Mouse (Mus musculus) large intestine, adult 2 months (tissue): Measurements from ENCODE around the gene Gm28048. TPM values are rescaled to one million over a fixed set of nuclear protein-coding genes. Genes with fewer than 3 reads are reported as not detected.

Experiments
- DNase-seq: peaks from one replicate; pipeline ENCODE4 v3.0.0-alpha.2; 2012; ENCODE audit warnings: low read depth, low spot score
- WGBS: fragments of 180-500 bp; shearing (Covaris S2); methylation state at CpG from one replicate; pipeline ENCODE4 v1.1.7; 2018; 5-methylcytosine and 5-hydroxymethylcytosine counted together
- polyA plus RNA-seq: library from polyadenylated mRNA; depleted of rRNA; stranded (reverse); fragments of >200 nt; gene quantifications from 2 replicates; pipeline ENCODE4 v1.2.3, GENCODE M21; 2012

Gm28048 gene
- polyA plus RNA-seq, 1 experiment: 2.3 TPM

GRCm38 (mm10) chr11:22957791-22958374 lies 24.0 kb downstream of the Gm28048 start:
- no peak for DNase-seq
- 94% methylated on average over 4 of the region's 4 CpGs for WGBS

- no peak for DNase-seq
- WGBS: 73% methylated on average over 4 of the region's 4 CpGs
Observed at GRCm38 (mm10) chr11:22956830-22957229, 25.1 kb downstream of the Gm28048 start.

- no peak for DNase-seq
- WGBS: 96% methylated on average over 6 of the region's 6 CpGs
Observed at GRCm38 (mm10) chr11:22956346-22956745, 25.5 kb downstream of the Gm28048 start.

GRCm38 (mm10) chr11:22952668-22953067 lies 29.2 kb downstream of the Gm28048 start:
- 90% methylated on average over 7 of the region's 7 CpGs for WGBS
- no peak for DNase-seq

GRCm38 (mm10) chr11:22950131-22950530 lies 31.8 kb downstream of the Gm28048 start:
- no peak for DNase-seq

GRCm38 (mm10) chr11:22949101-22949500 lies 32.8 kb downstream of the Gm28048 start:
- no peak for DNase-seq
- WGBS: 88% methylated on average over 1 of the region's 1 CpGs

More at GRCm38 (mm10) chr11:22950131-22950530, 31.8 kb downstream of the Gm28048 start:
- WGBS: 93% methylated on average over 6 of the region's 6 CpGs

- WGBS: 88% methylated on average over 2 of the region's 2 CpGs
- no peak for DNase-seq
Observed at GRCm38 (mm10) chr11:22938983-22939382, 42.9 kb downstream of the Gm28048 start.

- WGBS: 94% methylated on average over 4 of the region's 4 CpGs
- DNase-seq: no peak
Observed at GRCm38 (mm10) chr11:22937716-22938316, 44.1 kb downstream of the Gm28048 start.

GRCm38 (mm10) chr11:22936446-22937125 lies 45.3 kb downstream of the Gm28048 start:
- no peak for DNase-seq

GRCm38 (mm10) chr11:22932167-22932566 lies 49.7 kb downstream of the Gm28048 start:
- DNase-seq: no peak

More at GRCm38 (mm10) chr11:22936446-22937125, 45.3 kb downstream of the Gm28048 start:
- 55% methylated on average over 5 of the region's 5 CpGs for WGBS

- no peak for DNase-seq
- 95% methylated on average over 2 of the region's 2 CpGs for WGBS
Observed at GRCm38 (mm10) chr11:22931320-22931905, 50.5 kb downstream of the Gm28048 start.

- 79% methylated on average over 2 of the region's 2 CpGs for WGBS
- no peak for DNase-seq
Observed at GRCm38 (mm10) chr11:22930129-22930528, 51.8 kb downstream of the Gm28048 start.

- WGBS: 81% methylated on average over 8 of the region's 8 CpGs
- no peak for DNase-seq
Observed at GRCm38 (mm10) chr11:22928586-22929169, 53.2 kb downstream of the Gm28048 start.

GRCm38 (mm10) chr11:22923606-22924005 lies 58.3 kb downstream of the Gm28048 start:
- WGBS: 89% methylated on average over 2 of the region's 2 CpGs
- no peak for DNase-seq

GRCm38 (mm10) chr11:22922546-22922945 lies 59.3 kb downstream of the Gm28048 start:
- DNase-seq: no peak
- WGBS: 75% methylated on average over 2 of the region's 2 CpGs

- 51% methylated on average over 2 of the region's 2 CpGs for WGBS
- DNase-seq: no peak
Observed at GRCm38 (mm10) chr11:22919336-22919735, 62.6 kb downstream of the Gm28048 start.

- DNase-seq: no peak
- WGBS: 95% methylated on average over 7 of the region's 7 CpGs
Observed at GRCm38 (mm10) chr11:22917786-22918185, 64.1 kb downstream of the Gm28048 start.

GRCm38 (mm10) chr11:22913744-22914143 lies 68.1 kb downstream of the Gm28048 start:
- WGBS: 88% methylated on average over 4 of the region's 4 CpGs
- no peak for DNase-seq

- 98% methylated on average over 7 of the region's 7 CpGs for WGBS
- DNase-seq: no peak
Observed at GRCm38 (mm10) chr11:22911831-22912230, 70.1 kb downstream of the Gm28048 start.

GRCm38 (mm10) chr11:22906453-22906865 lies 75.4 kb downstream of the Gm28048 start:
- no peak for DNase-seq
